Mouse (Mus musculus): ENCODE data around the gene Lin28a.

DNA sequence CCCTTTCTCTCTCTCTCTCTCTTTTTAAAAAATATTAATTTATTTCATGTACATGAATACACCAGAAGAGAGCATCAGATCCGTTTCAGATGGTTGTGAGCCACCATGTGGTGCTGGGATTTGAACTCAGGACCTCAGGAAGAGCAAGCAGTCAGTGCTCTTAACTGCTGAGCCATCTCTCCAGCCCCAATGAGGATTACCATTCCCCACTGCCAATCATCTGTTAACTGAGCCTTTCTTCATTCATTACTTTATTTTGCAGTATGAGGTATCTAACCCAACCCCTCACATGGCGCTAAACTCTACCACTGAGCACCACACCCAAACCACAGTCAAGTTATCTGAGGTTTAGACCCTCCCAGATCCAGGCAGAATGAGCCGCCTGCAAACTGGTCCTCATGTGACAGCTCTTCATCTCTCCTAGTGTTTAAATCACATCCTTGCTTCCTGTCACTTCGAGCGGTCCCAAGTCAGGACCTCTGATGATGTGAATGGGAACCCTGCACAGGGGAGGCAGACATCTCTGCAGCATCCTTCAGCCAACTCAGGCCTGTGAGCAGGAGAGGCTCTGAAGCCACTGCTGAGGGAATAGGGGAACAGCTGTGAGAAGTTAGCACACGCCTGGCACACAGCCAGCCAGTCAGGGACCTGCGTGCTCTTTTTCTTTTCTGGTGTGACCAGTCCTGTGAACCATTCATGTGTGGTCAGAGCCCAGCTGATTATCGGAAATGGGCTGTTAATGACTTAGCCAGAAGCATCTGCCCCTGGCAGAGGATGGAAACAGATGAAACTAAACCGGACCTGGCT, 22.9 kb upstream of the Lin28a start:
- no peak for TF ChIP-seq CTCF (conservative IDR thresholded peaks at IDR 0.05; ENCODE audit: low read length)
- TF ChIP-seq NANOG (IDR thresholded peaks at IDR 0.05; ENCODE audit: borderline replicate concordance, low read length) = no peak

Data from E14TG2a.4 (cell line).